Mouse (Mus musculus) liver, postnatal 0 days (tissue): ENCODE measurements around the gene 4933424G06Rik.

Experiments
- CTCF ChIP-seq: sonication (generic); IDR thresholded peaks from 2 replicates; pipeline ENCODE4 v1.5.1; 2016; ENCODE audit warnings: antibody characterized with exemption, low read depth
- EP300 ChIP-seq: IDR thresholded peaks from 2 replicates; pipeline ENCODE4 v1.6.1; 2016; ENCODE audit warnings: antibody characterized with exemption, low read depth, mild to moderate bottlenecking

GRCm38 (mm10) chr1:36682620-36683355 is 27.2 kb upstream of the 4933424G06Rik start, which contains the start of gene Fam178b:
- TF ChIP-seq EP300, result no peak
- TF ChIP-seq CTCF, result no peak
